Mouse (Mus musculus): ENCODE data around the gene Utp18. TPM values are rescaled to one million over a fixed set of nuclear protein-coding genes. Genes with fewer than 3 reads are reported as not detected.

Gene Utp18
- polyA plus RNA-seq, 1 experiment from 2014 or later: 23.8 TPM

- Histone ChIP-seq H3K9ac (ENCODE audit: low read depth, low read length) (no peak overlapping the region), H3K36me3 (ENCODE audit: control insufficient read depth, insufficient read depth, low read length) (no peaks in the 10 kb centered on the region), H3K4me1 (ENCODE audit: control insufficient read depth, insufficient read depth, low read length) (no peaks in the 10 kb centered on the region), H3K27ac (ENCODE audit: low read depth, low read length) (no peak overlapping the region), H3K4me2 (no peak overlapping the region), H3K4me3 (ENCODE audit: low read depth, low read length) (no peak overlapping the region), H3K9me3 (replicated peaks; ENCODE audit: control insufficient read depth, low read length) (no peaks in the 10 kb centered on the region), H3K27me3 (ENCODE audit: control insufficient read depth, insufficient read depth, low read length) (no peaks in the 10 kb centered on the region; the same call in 1 of the 2 replicates)
- no peak for ATAC-seq (replicated peaks; ENCODE audit: insufficient number of reproducible peaks, low FRiP score, low TSS enrichment)
- WGBS (ENCODE audit: insufficient replicate concordance): 70% methylated on average over 3 of the region's 3 CpGs
Measured at GRCm38 (mm10) chr11:93852546-93852945, 33.0 kb downstream of the Utp18 start.

DNA sequence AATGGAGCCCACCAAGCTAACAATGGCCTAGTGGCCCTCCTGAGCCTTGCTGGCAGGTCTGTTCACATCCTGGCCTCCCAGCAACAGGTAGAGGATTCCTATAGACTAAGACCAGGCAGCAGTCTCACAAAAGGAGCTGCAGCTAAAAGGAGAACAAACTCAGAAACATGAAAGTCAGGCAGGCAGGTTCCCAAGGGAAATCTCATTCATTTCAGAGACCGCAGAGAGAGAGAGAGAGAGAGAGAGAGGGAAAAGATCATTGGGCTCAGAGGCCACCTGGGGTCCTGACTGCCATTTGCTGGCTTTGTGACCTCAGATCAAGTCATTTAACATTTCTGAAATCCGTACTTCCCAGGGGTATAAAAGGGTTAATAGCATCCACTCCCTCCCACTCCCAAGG, 38.2 kb downstream of the Utp18 start:
- Histone ChIP-seq H3K4me1 (ENCODE audit: control insufficient read depth, insufficient read depth, low read length) (no peaks in the 10 kb centered on the region), H3K27me3 (ENCODE audit: control insufficient read depth, insufficient read depth, low read length) (no peaks in the 10 kb centered on the region; the same call in 1 of the 2 replicates), H3K4me3 (ENCODE audit: low read depth, low read length) (no peak overlapping the region), H3K9me3 (replicated peaks; ENCODE audit: control insufficient read depth, low read length) (no peaks in the 10 kb centered on the region), H3K9ac (ENCODE audit: low read depth, low read length) (no peak overlapping the region), H3K27ac (ENCODE audit: low read depth, low read length) (no peak overlapping the region), H3K36me3 (ENCODE audit: control insufficient read depth, insufficient read depth, low read length) (no peaks in the 10 kb centered on the region), H3K4me2 (no peak overlapping the region)
- no peak for ATAC-seq (replicated peaks; ENCODE audit: insufficient number of reproducible peaks, low FRiP score, low TSS enrichment)
- WGBS (ENCODE audit: insufficient replicate concordance): 31% methylated on average over 2 of the region's 2 CpGs

GRCm38 (mm10) chr11:93835800-93836199, 49.8 kb downstream of the Utp18 start:
- Histone ChIP-seq H3K4me1 (ENCODE audit: control insufficient read depth, insufficient read depth, low read length) (no peaks in the 10 kb centered on the region), H3K4me2 (no peak overlapping the region), H3K9ac (ENCODE audit: low read depth, low read length) (no peak overlapping the region), H3K36me3 (ENCODE audit: control insufficient read depth, insufficient read depth, low read length) (no peaks in the 10 kb centered on the region), H3K27ac (ENCODE audit: low read depth, low read length) (no peak overlapping the region), H3K4me3 (ENCODE audit: low read depth, low read length) (no peak overlapping the region), H3K9me3 (replicated peaks; ENCODE audit: control insufficient read depth, low read length) (no peaks in the 10 kb centered on the region), H3K27me3 (ENCODE audit: control insufficient read depth, insufficient read depth, low read length) (no peaks in the 10 kb centered on the region)
- 40% methylated on average over 2 of the region's 2 CpGs for WGBS (ENCODE audit: insufficient replicate concordance)
- ATAC-seq (replicated peaks; ENCODE audit: insufficient number of reproducible peaks, low FRiP score, low TSS enrichment): no peak

DNA sequence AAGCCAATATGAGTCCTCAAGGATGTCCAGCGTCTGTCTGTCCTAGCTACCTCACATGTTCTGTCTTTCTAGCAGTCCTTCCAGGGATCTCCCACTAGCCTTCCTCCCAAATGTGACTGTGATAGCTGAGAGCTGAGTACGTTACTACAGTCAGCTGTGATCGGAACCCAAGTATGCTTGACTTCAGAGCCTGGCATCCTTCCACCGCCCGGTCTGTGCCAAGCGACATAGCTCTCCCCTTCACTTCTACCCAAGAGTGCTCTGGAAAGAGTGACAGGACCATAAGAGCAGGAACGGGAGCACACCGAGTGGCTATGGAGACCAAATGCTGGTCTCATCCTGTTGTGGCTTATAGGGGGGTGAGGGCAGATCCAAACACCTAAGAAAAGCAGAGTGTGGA, 55.6 kb downstream of the Utp18 start:
- no peaks in the 10 kb centered on the region for H3K27me3 ChIP-seq (ENCODE audit: control insufficient read depth, insufficient read depth, low read length)
- WGBS (ENCODE audit: insufficient replicate concordance): 89% methylated on average over 8 of the region's 8 CpGs
- no peak for ATAC-seq (replicated peaks; ENCODE audit: insufficient number of reproducible peaks, low FRiP score, low TSS enrichment)

GRCm38 (mm10) chr11:93829327-93829679, 56.3 kb downstream of the Utp18 start:
- Histone ChIP-seq H3K27ac (ENCODE audit: low read depth, low read length) (no peak overlapping the region), H3K9me3 (replicated peaks; ENCODE audit: control insufficient read depth, low read length) (no peaks in the 10 kb centered on the region), H3K4me1 (ENCODE audit: control insufficient read depth, insufficient read depth, low read length) (no peaks in the 10 kb centered on the region), H3K27me3 (ENCODE audit: control insufficient read depth, insufficient read depth, low read length) (no peaks in the 10 kb centered on the region), H3K9ac (ENCODE audit: low read depth, low read length) (no peak overlapping the region), H3K36me3 (ENCODE audit: control insufficient read depth, insufficient read depth, low read length) (no peaks in the 10 kb centered on the region), H3K4me2 (no peak overlapping the region), H3K4me3 (ENCODE audit: low read depth, low read length) (no peak overlapping the region)
- WGBS (ENCODE audit: insufficient replicate concordance): 75% methylated on average over 6 of the region's 6 CpGs
- ATAC-seq (replicated peaks; ENCODE audit: insufficient number of reproducible peaks, low FRiP score, low TSS enrichment): no peak

More for the DNA sequence above, 55.6 kb downstream of the Utp18 start:
- no peak overlapping the region for H3K4me3 ChIP-seq (ENCODE audit: low read depth, low read length)
- no peaks in the 10 kb centered on the region for H3K36me3 ChIP-seq (ENCODE audit: control insufficient read depth, insufficient read depth, low read length)
- H3K9ac ChIP-seq (ENCODE audit: low read depth, low read length): no peak overlapping the region
- H3K9me3 ChIP-seq (replicated peaks; ENCODE audit: control insufficient read depth, low read length): no peaks in the 10 kb centered on the region
- no peak overlapping the region for H3K27ac ChIP-seq (ENCODE audit: low read depth, low read length)
- no peak overlapping the region for H3K4me2 ChIP-seq
- no peaks in the 10 kb centered on the region for H3K4me1 ChIP-seq (ENCODE audit: control insufficient read depth, insufficient read depth, low read length)

DNA sequence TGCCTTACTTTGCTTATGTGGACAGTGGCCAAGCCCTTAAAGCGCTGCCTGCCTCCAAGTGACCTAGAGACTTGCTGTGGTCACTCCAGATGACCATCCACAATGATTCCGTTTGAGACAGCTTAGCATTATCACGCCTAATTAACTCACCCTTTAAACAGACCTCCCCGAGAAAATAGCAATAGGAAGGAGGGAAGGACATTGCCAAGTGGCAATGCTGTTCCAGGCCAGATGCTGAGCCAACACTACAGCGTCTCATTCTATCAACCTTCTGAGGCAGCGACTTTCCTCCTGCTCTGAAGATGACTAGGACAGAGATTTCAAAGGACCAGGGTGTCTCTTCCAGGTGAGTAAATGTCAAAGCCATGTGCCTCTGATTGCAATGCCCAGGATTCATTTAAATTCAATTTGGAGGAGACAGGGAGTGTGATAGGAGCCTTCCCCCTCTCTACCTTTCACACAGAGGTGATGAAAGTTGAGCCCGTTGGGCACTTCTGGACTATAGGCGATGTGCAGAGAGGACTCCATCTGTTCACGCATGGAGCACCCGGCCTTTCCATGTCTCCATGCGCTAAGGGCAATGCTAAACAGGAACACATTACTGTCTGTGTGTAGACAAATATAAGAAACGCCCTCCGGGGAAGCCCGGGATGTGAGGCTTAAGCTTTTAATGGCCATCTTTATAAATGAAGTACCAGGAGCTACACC, 56.8 kb downstream of the Utp18 start:
- Histone ChIP-seq H3K27me3 (ENCODE audit: control insufficient read depth, insufficient read depth, low read length) (no peaks in the 10 kb centered on the region), H3K4me3 (ENCODE audit: low read depth, low read length) (no peak overlapping the region), H3K4me1 (ENCODE audit: control insufficient read depth, insufficient read depth, low read length) (no peaks in the 10 kb centered on the region), H3K9me3 (replicated peaks; ENCODE audit: control insufficient read depth, low read length) (no peaks in the 10 kb centered on the region), H3K36me3 (ENCODE audit: control insufficient read depth, insufficient read depth, low read length) (no peaks in the 10 kb centered on the region), H3K27ac (ENCODE audit: low read depth, low read length) (no peak overlapping the region), H3K4me2 (no peak overlapping the region), H3K9ac (ENCODE audit: low read depth, low read length) (no peak overlapping the region)
- 75% methylated on average over 14 of the region's 14 CpGs for WGBS (ENCODE audit: insufficient replicate concordance)
- ATAC-seq (replicated peaks; ENCODE audit: insufficient number of reproducible peaks, low FRiP score, low TSS enrichment): no peak

- WGBS (ENCODE audit: insufficient replicate concordance): 71% methylated on average over 2 of the region's 2 CpGs
- H3K36me3 ChIP-seq (ENCODE audit: control insufficient read depth, insufficient read depth, low read length): no peaks in the 10 kb centered on the region
- H3K9ac ChIP-seq (ENCODE audit: low read depth, low read length): no peak overlapping the region
- H3K4me3 ChIP-seq (ENCODE audit: low read depth, low read length): no peak overlapping the region
- peaks cover 4% of the 10 kb centered on the region; the same call in 1 of the 2 replicates for H3K4me1 ChIP-seq (ENCODE audit: control insufficient read depth, insufficient read depth, low read length)
- no peak for ATAC-seq (replicated peaks; ENCODE audit: insufficient number of reproducible peaks, low FRiP score, low TSS enrichment)
- no peaks in the 10 kb centered on the region for H3K9me3 ChIP-seq (replicated peaks; ENCODE audit: control insufficient read depth, low read length)
- no peaks in the 10 kb centered on the region for H3K27me3 ChIP-seq (ENCODE audit: control insufficient read depth, insufficient read depth, low read length)
- no peak overlapping the region for H3K4me2 ChIP-seq
- H3K27ac ChIP-seq (ENCODE audit: low read depth, low read length): no peak overlapping the region
Measured at GRCm38 (mm10) chr11:93822261-93822660, 63.3 kb downstream of the Utp18 start.

DNA sequence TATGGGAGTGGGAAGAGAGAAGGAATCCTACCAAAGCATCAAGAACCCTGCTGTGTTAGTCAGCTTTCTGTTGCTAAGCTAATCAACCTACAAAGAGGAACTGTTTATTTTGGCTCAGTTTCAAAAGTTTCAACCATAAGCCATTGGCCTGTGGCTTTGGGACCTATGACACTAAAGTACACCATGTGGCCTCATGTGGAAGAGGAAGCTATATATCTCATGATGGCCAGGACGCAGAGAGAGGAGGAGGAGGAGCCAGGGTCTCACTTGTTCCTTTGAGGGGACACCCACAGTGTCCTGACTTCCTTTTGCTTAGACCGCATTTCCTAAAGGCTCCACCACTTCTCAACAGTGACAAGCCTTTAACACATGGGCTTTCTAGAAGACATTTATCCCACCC, 64.0 kb downstream of the Utp18 start:
- no peak for ATAC-seq (replicated peaks; ENCODE audit: insufficient number of reproducible peaks, low FRiP score, low TSS enrichment)
- Histone ChIP-seq H3K4me1 (ENCODE audit: control insufficient read depth, insufficient read depth, low read length) (peaks cover 4% of the 10 kb centered on the region; the same call in 1 of the 2 replicates), H3K9me3 (replicated peaks; ENCODE audit: control insufficient read depth, low read length) (no peaks in the 10 kb centered on the region), H3K27me3 (ENCODE audit: control insufficient read depth, insufficient read depth, low read length) (no peaks in the 10 kb centered on the region), H3K4me2 (no peak overlapping the region), H3K4me3 (ENCODE audit: low read depth, low read length) (no peak overlapping the region), H3K9ac (ENCODE audit: low read depth, low read length) (no peak overlapping the region), H3K27ac (ENCODE audit: low read depth, low read length) (no peak overlapping the region), H3K36me3 (ENCODE audit: control insufficient read depth, insufficient read depth, low read length) (no peaks in the 10 kb centered on the region)
- WGBS (ENCODE audit: insufficient replicate concordance): 66% methylated on average over 2 of the region's 2 CpGs
